Mouse (Mus musculus): ENCODE measurements around the gene Lrg1. TPM values are rescaled to one million over a fixed set of nuclear protein-coding genes. Genes with fewer than 3 reads are reported as not detected.

Lrg1 gene
- polyA plus RNA-seq, 1 experiment from 2014 or later: not detected

GRCm38 (mm10) chr17:56139858-56140595 lies 18.2 kb upstream of the Lrg1 start, which contains the start of gene Sema6b:
Sema6b (minus strand) TSS chr17:56140343.
- Histone ChIP-seq H3K36me3 (ENCODE audit: control insufficient read depth, insufficient read depth, low read length) (no peaks in the 10 kb centered on the region), H3K27me3 (replicated peaks; ENCODE audit: control insufficient read depth, insufficient read depth, low read length) (peaks cover 19% of the 10 kb centered on the region), H3K4me3 (ENCODE audit: low read depth, low read length) (peak within 1 kb of the TSS; percentile 85), H3K4me1 (ENCODE audit: control insufficient read depth, insufficient read depth, low read length) (peaks cover 13% of the 10 kb centered on the region), H3K9me3 (replicated peaks; ENCODE audit: control insufficient read depth, low read length) (no peaks in the 10 kb centered on the region), H3K27ac (ENCODE audit: low read depth, low read length) (peak within 1 kb of the TSS; percentile 63), H3K9ac (ENCODE audit: low read length) (peak within 1 kb of the TSS; percentile 81), H3K4me2 (ENCODE audit: low read length) (peak within 1 kb of the TSS; percentile 91)
- DNase-seq (ENCODE audit: low spot score) (peak; percentile 79), ATAC-seq (peak; percentile 52)
- WGBS: 1% methylated on average over 69 of the region's 79 CpGs

- Histone ChIP-seq H3K27me3 (replicated peaks; ENCODE audit: control insufficient read depth, insufficient read depth, low read length) (peaks cover 19% of the 10 kb centered on the region), H3K9ac (ENCODE audit: low read length) (peak overlapping the region; percentile 81), H3K4me1 (ENCODE audit: control insufficient read depth, insufficient read depth, low read length) (peaks cover 14% of the 10 kb centered on the region), H3K36me3 (ENCODE audit: control insufficient read depth, insufficient read depth, low read length) (no peaks in the 10 kb centered on the region), H3K4me3 (ENCODE audit: low read depth, low read length) (peak overlapping the region; percentile 85), H3K27ac (ENCODE audit: low read depth, low read length) (peak overlapping the region; percentile 63; the same call in 1 of the 2 replicates), H3K4me2 (ENCODE audit: low read length) (peak overlapping the region; percentile 91), H3K9me3 (replicated peaks; ENCODE audit: control insufficient read depth, low read length) (no peaks in the 10 kb centered on the region)
- WGBS: 11% methylated on average over 7 of the region's 21 CpGs
- DNase-seq (ENCODE audit: low spot score): peak; percentile 29
- ATAC-seq: peak; percentile 21; the same call in 1 of the 2 replicates
Observed at GRCm38 (mm10) chr17:56139355-56139754, 17.6 kb upstream of the Lrg1 start.

GRCm38 (mm10) chr17:56137839-56138613 lies 16.2 kb upstream of the Lrg1 start:
- H3K4me3 ChIP-seq (ENCODE audit: low read depth, low read length): 0 out of 2 replicates have a peak overlapping the region, but pooled peaks have one; percentile 85
- 12% methylated on average over 25 of the region's 25 CpGs for WGBS
- ATAC-seq (no peak), DNase-seq (ENCODE audit: low spot score) (no peak)
- no peaks in the 10 kb centered on the region for H3K36me3 ChIP-seq (ENCODE audit: control insufficient read depth, insufficient read depth, low read length)
- peaks cover 20% of the 10 kb centered on the region for H3K4me1 ChIP-seq (ENCODE audit: control insufficient read depth, insufficient read depth, low read length)
- H3K27ac ChIP-seq (ENCODE audit: low read depth, low read length): no peak overlapping the region
- H3K27me3 ChIP-seq (replicated peaks; ENCODE audit: control insufficient read depth, insufficient read depth, low read length): peaks cover 19% of the 10 kb centered on the region
- no peaks in the 10 kb centered on the region for H3K9me3 ChIP-seq (replicated peaks; ENCODE audit: control insufficient read depth, low read length)
- H3K9ac ChIP-seq (ENCODE audit: low read length): 0 out of 2 replicates have a peak overlapping the region, but pooled peaks have one; percentile 81
- H3K4me2 ChIP-seq (ENCODE audit: low read length): peak overlapping the region; percentile 91

GRCm38 (mm10) chr17:56136558-56136957 lies 14.8 kb upstream of the Lrg1 start:
- Histone ChIP-seq H3K27ac (ENCODE audit: low read depth, low read length) (no peak overlapping the region), H3K4me3 (ENCODE audit: low read depth, low read length) (no peak overlapping the region), H3K9ac (ENCODE audit: low read length) (no peak overlapping the region), H3K9me3 (replicated peaks; ENCODE audit: control insufficient read depth, low read length) (no peaks in the 10 kb centered on the region), H3K36me3 (ENCODE audit: control insufficient read depth, insufficient read depth, low read length) (no peaks in the 10 kb centered on the region), H3K27me3 (replicated peaks; ENCODE audit: control insufficient read depth, insufficient read depth, low read length) (peaks cover 19% of the 10 kb centered on the region), H3K4me1 (ENCODE audit: control insufficient read depth, insufficient read depth, low read length) (peaks cover 12% of the 10 kb centered on the region), H3K4me2 (ENCODE audit: low read length) (no peak overlapping the region)
- ATAC-seq (no peak), DNase-seq (ENCODE audit: low spot score) (no peak)
- WGBS: 86% methylated on average over 7 of the region's 7 CpGs

GRCm38 (mm10) chr17:56134463-56134971 lies 12.7 kb upstream of the Lrg1 start:
- 3% methylated on average over 27 of the region's 27 CpGs for WGBS
- H3K36me3 ChIP-seq (ENCODE audit: control insufficient read depth, insufficient read depth, low read length): peaks cover 8% of the 10 kb centered on the region
- ATAC-seq: no peak
- H3K4me1 ChIP-seq (ENCODE audit: control insufficient read depth, insufficient read depth, low read length): peaks cover 11% of the 10 kb centered on the region; the same call in 1 of the 2 replicates
- no peaks in the 10 kb centered on the region for H3K9me3 ChIP-seq (replicated peaks; ENCODE audit: control insufficient read depth, low read length)
- H3K4me2 ChIP-seq (ENCODE audit: low read length): peak overlapping the region; percentile 38
- H3K9ac ChIP-seq (ENCODE audit: low read length): no peak overlapping the region
- no peak overlapping the region for H3K27ac ChIP-seq (ENCODE audit: low read depth, low read length)
- peaks cover 8% of the 10 kb centered on the region; the same call in 1 of the 2 replicates for H3K27me3 ChIP-seq (replicated peaks; ENCODE audit: control insufficient read depth, insufficient read depth, low read length)
- H3K4me3 ChIP-seq (ENCODE audit: low read depth, low read length): no peak overlapping the region
- peak; percentile 30 for DNase-seq (ENCODE audit: low spot score)

GRCm38 (mm10) chr17:56133457-56134363 lies 11.9 kb upstream of the Lrg1 start:
- Histone ChIP-seq H3K4me1 (ENCODE audit: control insufficient read depth, insufficient read depth, low read length) (peaks cover 11% of the 10 kb centered on the region; the same call in 1 of the 2 replicates), H3K9me3 (replicated peaks; ENCODE audit: control insufficient read depth, low read length) (no peaks in the 10 kb centered on the region), H3K4me3 (ENCODE audit: low read depth, low read length) (no peak overlapping the region), H3K4me2 (ENCODE audit: low read length) (peak overlapping the region; percentile 38), H3K27me3 (replicated peaks; ENCODE audit: control insufficient read depth, insufficient read depth, low read length) (0 out of 2 replicates have a peak, but pooled peaks cover 3% of the 10 kb centered on the region), H3K9ac (ENCODE audit: low read length) (0 out of 2 replicates have a peak overlapping the region, but pooled peaks have one; percentile 13), H3K36me3 (ENCODE audit: control insufficient read depth, insufficient read depth, low read length) (peaks cover 10% of the 10 kb centered on the region), H3K27ac (ENCODE audit: low read depth, low read length) (no peak overlapping the region)
- no peak for DNase-seq (ENCODE audit: low spot score)
- no peak for ATAC-seq
- 26% methylated on average over 17 of the region's 21 CpGs for WGBS

- Histone ChIP-seq H3K4me3 (ENCODE audit: low read depth, low read length) (no peak overlapping the region), H3K36me3 (ENCODE audit: control insufficient read depth, insufficient read depth, low read length) (peaks cover 18% of the 10 kb centered on the region), H3K4me1 (ENCODE audit: control insufficient read depth, insufficient read depth, low read length) (0 out of 2 replicates have a peak, but pooled peaks cover 7% of the 10 kb centered on the region), H3K27me3 (replicated peaks; ENCODE audit: control insufficient read depth, insufficient read depth, low read length) (no peaks in the 10 kb centered on the region), H3K9me3 (replicated peaks; ENCODE audit: control insufficient read depth, low read length) (no peaks in the 10 kb centered on the region), H3K9ac (ENCODE audit: low read length) (no peak overlapping the region), H3K4me2 (ENCODE audit: low read length) (no peak overlapping the region), H3K27ac (ENCODE audit: low read depth, low read length) (no peak overlapping the region)
- peak; percentile 46 for DNase-seq (ENCODE audit: low spot score)
- ATAC-seq: 0 out of 2 replicates have a peak, but pooled peaks have one; percentile 15
- 3% methylated on average over 14 of the region's 14 CpGs for WGBS
Observed at GRCm38 (mm10) chr17:56132661-56133060, 10.9 kb upstream of the Lrg1 start.

- Histone ChIP-seq H3K36me3 (ENCODE audit: control insufficient read depth, insufficient read depth, low read length) (peaks cover 23% of the 10 kb centered on the region), H3K4me2 (ENCODE audit: low read length) (no peak overlapping the region), H3K4me1 (ENCODE audit: control insufficient read depth, insufficient read depth, low read length) (0 out of 2 replicates have a peak, but pooled peaks cover 7% of the 10 kb centered on the region), H3K4me3 (ENCODE audit: low read depth, low read length) (no peak overlapping the region), H3K9ac (ENCODE audit: low read length) (no peak overlapping the region), H3K9me3 (replicated peaks; ENCODE audit: control insufficient read depth, low read length) (no peaks in the 10 kb centered on the region), H3K27me3 (replicated peaks; ENCODE audit: control insufficient read depth, insufficient read depth, low read length) (no peaks in the 10 kb centered on the region), H3K27ac (ENCODE audit: low read depth, low read length) (no peak overlapping the region)
- 38% methylated on average over 7 of the region's 7 CpGs for WGBS
- ATAC-seq: peak; percentile 47; the same call in 1 of the 2 replicates
- DNase-seq (ENCODE audit: low spot score): peak; percentile 57
Observed at GRCm38 (mm10) chr17:56131814-56132213, 10.0 kb upstream of the Lrg1 start.

Data from forebrain, embryonic 14.5 days (tissue).